ENCODE assay signal across 10 mouse cellular contexts in genomic region chr6:149343802-149344201, GRCm38 (mm10). TPM values are rescaled to one million over a fixed set of nuclear protein-coding genes. Genes with fewer than 3 reads are reported as not detected.
DNase-seq lines count a peak whose midpoint lies in the region; ATAC-seq lines count a peak whose summit lies in the region.
"Had no signal": no experiment of that assay in that cellular context is flagged by ENCODE, and none has a peak within 500 bp of the region (broad histone marks: within the 10 kb centered on the region; RNA-seq: fewer than 3 reads in every experiment).

No protein-coding gene starts in this region.

- DNase-seq in heart, adult 9 months (ENCODE audit: low spot score in 2 of 2) = peak; percentile 27
- no peak for DNase-seq in heart, embryonic 10.5 days (ENCODE audit: low spot score)
- peak; percentile 50 to 58 for DNase-seq in B cell, adult 2 months
- DNase-seq in kidney, postnatal 14 days = peak; percentile 76
- DNase-seq in right cerebral cortex, postnatal 14 days = no peak
- DNase-seq in frontal cortex, postnatal 25 days (ENCODE audit: low spot score in 2 of 2) = no peak
- no peak for DNase-seq in urinary bladder, adult 18-20 months (ENCODE audit: low spot score in 2 of 2)

- no peaks in the 10 kb centered on the region for H3K9me3 ChIP-seq in heart, embryonic 10.5 days
- H3K9me3 ChIP-seq: lung, embryonic 15.5 days had no signal

- WGBS in heart, embryonic 10.5 days = 57% methylated on average over 2 of the region's 2 CpGs

- H3K36me3 ChIP-seq in heart, embryonic 10.5 days = peaks cover 6% of the 10 kb centered on the region; the same call in 1 of the 2 replicates
- H3K36me3 ChIP-seq: lung, embryonic 15.5 days had no signal

- no peak overlapping the region for H3K4me3 ChIP-seq in heart, embryonic 10.5 days
- H3K4me3 ChIP-seq: lung, embryonic 15.5 days; neural tube, embryonic 13.5 days had no signal

- peak; percentile 100 for ATAC-seq in granulocyte monocyte progenitor cell, adult 5-6 weeks (replicated peaks; ENCODE audit: poor library complexity, severe bottlenecking)

- H3K4me1 ChIP-seq in heart, embryonic 10.5 days = no peaks in the 10 kb centered on the region
- H3K4me1 ChIP-seq: lung, embryonic 15.5 days; neural tube, embryonic 13.5 days had no signal

- H3K27ac ChIP-seq in heart, embryonic 10.5 days = no peak overlapping the region
- H3K27ac ChIP-seq: lung, embryonic 15.5 days; neural tube, embryonic 13.5 days had no signal

- H3K27me3 ChIP-seq in heart, embryonic 10.5 days (ENCODE audit: insufficient read depth, poor library complexity, severe bottlenecking) = no peaks in the 10 kb centered on the region
- H3K27me3 ChIP-seq: lung, embryonic 15.5 days; neural tube, embryonic 13.5 days had no signal

RNA-seq across cellular contexts. Expression of gene Resf1, which starts 34.6 kb away (rescaled TPM):
- 28.3 and 45.5 TPM in 2 replicates for polyA plus RNA-seq in heart, embryonic 10.5 days (2016; fragmentation: Nextera tagmentation; extraction: Ambion mirVana)
- 26.0 and 26.5 TPM in 2 replicates for total RNA-seq in granulocyte monocyte progenitor cell, adult 5-6 weeks (2014; fragmentation: Nextera tagmentation)
- 29.9 and 47.7 TPM in 2 replicates for total RNA-seq in granulocyte monocyte progenitor cell, adult 5-6 weeks (2017)

Comparison
In these comparisons a context has a peak if more than half of its experiments do, and no peak if none do; other contexts are left out.
1. DNase-seq: peak in heart, adult 9 months (2 of 2), B cell, adult 2 months (2 of 2) and kidney, postnatal 14 days (single experiment); none in heart, embryonic 10.5 days (single experiment), right cerebral cortex, postnatal 14 days (single experiment), frontal cortex, postnatal 25 days (0 of 2) and urinary bladder, adult 18-20 months (0 of 2).